Mouse (Mus musculus): ENCODE measurements around the gene Olfr818. TPM values are rescaled to one million over a fixed set of nuclear protein-coding genes. Genes with fewer than 3 reads are reported as not detected.
"Not testable (repeated sequence)": the region's sequence is repeated elsewhere in the genome, so short reads cannot be mapped to it uniquely, and the experiment has no call there.

Gene Olfr818
- polyA plus RNA-seq (2012; ENCODE audit: insufficient read depth, low replicate concordance), result not detected in 2 replicates

- Histone ChIP-seq H3K4me3 (replicated peaks) (no peak within 1 kb of the TSS), H3K36me3 (replicated peaks; ENCODE audit: low read length) (no peaks in the 10 kb centered on the region), H3K27me3 (replicated peaks) (no peaks in the 10 kb centered on the region), H3K4me1 (no peaks in the 10 kb centered on the region), H3K9me3 (no peaks in the 10 kb centered on the region)
- TF ChIP-seq GATA1 (IDR thresholded peaks at IDR 0.05; ENCODE audit: borderline replicate concordance, low read length), result no peak
- no peak for TF ChIP-seq FLI1 (IDR thresholded peaks at IDR 0.05; ENCODE audit: low read length)
These were observed at the start of gene Olfr818 for GRCm38 (mm10) chr10:129949000-129949399. TSS of gene Olfr818 (minus strand) at chr10:129949100.

DNA sequence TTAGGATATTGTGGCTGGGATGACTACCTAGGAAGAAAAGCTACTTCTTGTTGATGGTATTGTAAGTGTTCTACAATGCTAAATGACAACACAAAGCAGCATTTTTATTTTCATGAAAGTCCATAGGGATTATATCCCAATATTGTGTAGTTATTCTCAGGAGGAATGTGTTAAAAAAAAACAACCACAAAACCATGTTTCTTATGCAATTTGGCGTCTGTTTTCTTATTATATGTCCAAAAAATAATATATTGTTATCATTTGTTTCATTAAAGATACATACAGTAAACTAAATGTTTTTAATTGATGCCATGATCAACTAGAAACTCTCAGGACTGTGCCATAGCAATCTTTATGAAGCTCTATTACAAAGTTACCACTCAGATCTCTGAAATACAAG lies 36.1 kb upstream of the Olfr818 start, which contains the start of gene Gm10310:
Gene Gm10310 (minus strand): TSS at position 101 of the 400 bp plus-strand sequence.
- H3K36me3 ChIP-seq (replicated peaks; ENCODE audit: low read length), result not testable (repeated sequence)

DNA sequence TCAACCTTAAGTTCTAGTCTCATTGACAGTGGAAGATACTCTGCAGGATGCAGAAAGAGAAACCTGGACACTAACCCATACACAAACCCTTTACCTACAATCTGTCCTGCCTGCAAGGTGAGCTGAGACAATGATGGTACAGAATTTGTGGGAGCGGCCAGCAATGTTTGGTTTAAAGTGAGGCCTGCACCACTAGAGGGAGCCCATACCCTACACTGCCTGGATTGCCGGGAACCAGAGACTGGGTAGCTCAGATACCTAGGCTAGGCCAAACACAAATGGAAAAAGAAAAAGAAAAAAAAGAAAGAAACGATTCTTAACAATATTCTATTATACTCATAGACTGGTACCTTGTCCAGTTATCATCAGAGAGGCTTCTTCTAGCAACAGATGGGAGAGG lies 33.0 kb upstream of the Olfr818 start:
- not testable (repeated sequence) for H3K27me3 ChIP-seq (replicated peaks); H3K9me3 ChIP-seq; H3K4me1 ChIP-seq; H3K36me3 ChIP-seq (replicated peaks; ENCODE audit: low read length); H3K4me3 ChIP-seq (replicated peaks)

More for the DNA sequence above, 36.1 kb upstream of the Olfr818 start, which contains the start of gene Gm10310:
- not testable (repeated sequence) for H3K27me3 ChIP-seq (replicated peaks); H3K9me3 ChIP-seq; H3K4me3 ChIP-seq (replicated peaks); H3K4me1 ChIP-seq

DNA sequence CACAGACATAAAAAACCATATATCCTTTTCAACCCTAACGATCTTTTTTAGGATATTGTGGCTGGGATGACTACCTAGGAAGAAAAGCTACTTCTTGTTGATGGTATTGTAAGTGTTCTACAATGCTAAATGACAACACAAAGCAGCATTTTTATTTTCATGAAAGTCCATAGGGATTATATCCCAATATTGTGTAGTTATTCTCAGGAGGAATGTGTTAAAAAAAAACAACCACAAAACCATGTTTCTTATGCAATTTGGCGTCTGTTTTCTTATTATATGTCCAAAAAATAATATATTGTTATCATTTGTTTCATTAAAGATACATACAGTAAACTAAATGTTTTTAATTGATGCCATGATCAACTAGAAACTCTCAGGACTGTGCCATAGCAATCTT lies 27.1 kb upstream of the Olfr818 start, which contains the start of gene Olfr247:
Gene Olfr247 (minus strand): TSS at position 101 of the 400 bp plus-strand sequence.
- H3K4me1 ChIP-seq; H3K9me3 ChIP-seq; H3K36me3 ChIP-seq (replicated peaks; ENCODE audit: low read length); H3K27me3 ChIP-seq (replicated peaks); H3K4me3 ChIP-seq (replicated peaks): not testable (repeated sequence)

DNA sequence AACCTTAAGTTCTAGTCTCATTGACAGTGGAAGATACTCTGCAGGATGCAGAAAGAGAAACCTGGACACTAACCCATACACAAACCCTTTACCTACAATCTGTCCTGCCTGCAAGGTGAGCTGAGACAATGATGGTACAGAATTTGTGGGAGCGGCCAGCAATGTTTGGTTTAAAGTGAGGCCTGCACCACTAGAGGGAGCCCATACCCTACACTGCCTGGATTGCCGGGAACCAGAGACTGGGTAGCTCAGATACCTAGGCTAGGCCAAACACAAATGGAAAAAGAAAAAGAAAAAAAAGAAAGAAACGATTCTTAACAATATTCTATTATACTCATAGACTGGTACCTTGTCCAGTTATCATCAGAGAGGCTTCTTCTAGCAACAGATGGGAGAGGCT lies 24.1 kb upstream of the Olfr818 start:
- H3K4me3 ChIP-seq (replicated peaks); H3K9me3 ChIP-seq; H3K4me1 ChIP-seq; H3K27me3 ChIP-seq (replicated peaks); H3K36me3 ChIP-seq (replicated peaks; ENCODE audit: low read length): not testable (repeated sequence)

- H3K4me1 ChIP-seq; H3K9me3 ChIP-seq; H3K36me3 ChIP-seq (replicated peaks; ENCODE audit: low read length); H3K27me3 ChIP-seq (replicated peaks); H3K4me3 ChIP-seq (replicated peaks): not testable (repeated sequence)
These were observed 18.3 kb upstream of the Olfr818 start, which contains the start of gene Olfr819 for GRCm38 (mm10) chr10:129967166-129967565. TSS of gene Olfr819 (minus strand) at chr10:129967266.

DNA sequence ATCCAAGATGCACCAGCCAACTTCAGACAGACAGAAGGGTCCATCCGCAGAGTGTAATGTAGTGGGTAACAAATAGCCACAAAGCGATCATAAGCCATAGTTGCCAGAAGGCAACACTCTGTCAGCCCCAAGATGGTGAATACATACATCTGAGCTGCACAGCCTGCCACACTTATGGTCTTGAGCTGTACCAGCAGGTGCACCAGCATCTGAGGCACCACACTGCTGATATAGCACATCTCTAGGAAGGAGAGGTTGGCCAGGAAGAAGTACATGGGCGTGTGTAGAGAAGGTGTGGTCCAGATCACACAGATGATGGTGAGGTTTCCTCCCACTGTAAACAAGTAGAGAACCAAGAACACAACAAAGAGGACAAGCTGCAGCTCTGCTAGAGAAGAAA lies 17.3 kb upstream of the Olfr818 start:
- not testable (repeated sequence) for H3K36me3 ChIP-seq (replicated peaks; ENCODE audit: low read length); H3K27me3 ChIP-seq (replicated peaks); H3K4me3 ChIP-seq (replicated peaks); H3K9me3 ChIP-seq; H3K4me1 ChIP-seq

GRCm38 (mm10) chr10:129915497-129915896 lies 33.4 kb downstream of the Olfr818 start, which contains the start of gene Olfr816:
TSS of gene Olfr816 (minus strand) at chr10:129915597.
- TF ChIP-seq GATA1 (IDR thresholded peaks at IDR 0.05; ENCODE audit: borderline replicate concordance, low read length) (no peak), FLI1 (IDR thresholded peaks at IDR 0.05; ENCODE audit: low read length) (no peak)
- Histone ChIP-seq H3K36me3 (replicated peaks; ENCODE audit: low read length) (no peaks in the 10 kb centered on the region), H3K4me1 (no peaks in the 10 kb centered on the region), H3K27me3 (replicated peaks) (no peaks in the 10 kb centered on the region), H3K4me3 (replicated peaks) (no peak within 1 kb of the TSS), H3K9me3 (peaks cover 12% of the 10 kb centered on the region; the same call in 1 of the 2 replicates)

DNA sequence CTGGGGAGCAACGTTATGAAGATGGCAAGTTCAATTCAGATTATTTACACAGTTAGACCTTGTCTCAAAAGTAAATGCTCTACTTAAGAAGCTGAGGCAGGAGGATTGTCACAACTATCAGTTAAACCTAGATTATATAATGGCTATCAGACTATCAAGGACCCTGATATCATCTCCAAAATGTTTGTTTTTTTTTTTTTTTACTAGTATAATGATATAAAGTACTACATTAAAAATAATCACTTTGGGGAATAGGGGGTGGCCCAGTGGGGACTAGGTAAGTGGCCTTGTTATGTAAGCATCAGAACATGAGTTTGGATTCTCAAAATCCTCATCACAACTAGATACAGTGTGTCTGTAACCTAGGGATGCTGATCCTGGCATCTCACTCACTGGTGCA lies 43.1 kb downstream of the Olfr818 start, which contains the start of gene Olfr815:
Gene Olfr815 (minus strand): TSS at position 101 of the 400 bp plus-strand sequence.
- not testable (repeated sequence) for H3K4me3 ChIP-seq (replicated peaks); H3K27me3 ChIP-seq (replicated peaks); H3K4me1 ChIP-seq

More for the DNA sequence above, 43.1 kb downstream of the Olfr818 start, which contains the start of gene Olfr815:
- H3K9me3 ChIP-seq; H3K36me3 ChIP-seq (replicated peaks; ENCODE audit: low read length): not testable (repeated sequence)

Other genes with a start within 250 kb of the Olfr818 start
- not detected in 2 replicates for gene Olfr804, start 245.9 kb downstream of the Olfr818 start, polyA plus RNA-seq (2012; ENCODE audit: insufficient read depth, low replicate concordance)
- not detected in 2 replicates for gene Olfr805, start 219.7 kb downstream of the Olfr818 start, polyA plus RNA-seq (2012; ENCODE audit: insufficient read depth, low replicate concordance)
- not detected in 2 replicates for gene Olfr806, start 207.2 kb downstream of the Olfr818 start, polyA plus RNA-seq (2012; ENCODE audit: insufficient read depth, low replicate concordance)
- not detected in 2 replicates for gene Olfr807, start 191.3 kb downstream of the Olfr818 start, polyA plus RNA-seq (2012; ENCODE audit: insufficient read depth, low replicate concordance)
- not detected in 2 replicates for gene Olfr808, start 183.6 kb downstream of the Olfr818 start, polyA plus RNA-seq (2012; ENCODE audit: insufficient read depth, low replicate concordance)
- gene Olfr809, start 174.5 kb downstream of the Olfr818 start, polyA plus RNA-seq (2012; ENCODE audit: insufficient read depth, low replicate concordance), result 0.07 TPM in 1 of 2 replicates, not detected in the other
- not detected in 2 replicates for gene Olfr810, start 154.2 kb downstream of the Olfr818 start, polyA plus RNA-seq (2012; ENCODE audit: insufficient read depth, low replicate concordance)
- not detected in 2 replicates for gene Olfr811, start 144.7 kb downstream of the Olfr818 start, polyA plus RNA-seq (2012; ENCODE audit: insufficient read depth, low replicate concordance)
- not detected in 2 replicates for gene Olfr812, start 103.0 kb downstream of the Olfr818 start, polyA plus RNA-seq (2012; ENCODE audit: insufficient read depth, low replicate concordance)
- not detected in 2 replicates for gene Olfr813, start 93.7 kb downstream of the Olfr818 start, polyA plus RNA-seq (2012; ENCODE audit: insufficient read depth, low replicate concordance)
- 0.03 TPM in 1 of 2 replicates, not detected in the other for gene Olfr814, start 69.2 kb downstream of the Olfr818 start, polyA plus RNA-seq (2012; ENCODE audit: insufficient read depth, low replicate concordance)
- not detected in 2 replicates for gene Olfr815, start 43.2 kb downstream of the Olfr818 start, polyA plus RNA-seq (2012; ENCODE audit: insufficient read depth, low replicate concordance)
- not detected in 2 replicates for gene Olfr816, start 33.5 kb downstream of the Olfr818 start, polyA plus RNA-seq (2012; ENCODE audit: insufficient read depth, low replicate concordance)
- not detected in 2 replicates for gene Olfr819, start 18.2 kb upstream of the Olfr818 start, polyA plus RNA-seq (2012; ENCODE audit: insufficient read depth, low replicate concordance)
- not detected in 2 replicates for gene Olfr247, start 27.0 kb upstream of the Olfr818 start, polyA plus RNA-seq (2012; ENCODE audit: insufficient read depth, low replicate concordance)
- gene Gm10310, start 36.0 kb upstream of the Olfr818 start, polyA plus RNA-seq (2012; ENCODE audit: insufficient read depth, low replicate concordance), result not detected in 2 replicates
- gene Olfr820, start 63.5 kb upstream of the Olfr818 start, polyA plus RNA-seq (2012; ENCODE audit: insufficient read depth, low replicate concordance), result not detected in 2 replicates
- gene Olfr821, start 81.2 kb upstream of the Olfr818 start, polyA plus RNA-seq (2012; ENCODE audit: insufficient read depth, low replicate concordance), result not detected in 2 replicates
- gene Olfr822, start 122.1 kb upstream of the Olfr818 start, polyA plus RNA-seq (2012; ENCODE audit: insufficient read depth, low replicate concordance), result not detected in 2 replicates
- not detected in 2 replicates for gene Olfr823, start 166.3 kb upstream of the Olfr818 start, polyA plus RNA-seq (2012; ENCODE audit: insufficient read depth, low replicate concordance)
- not detected in 2 replicates for gene Olfr824, start 180.9 kb upstream of the Olfr818 start, polyA plus RNA-seq (2012; ENCODE audit: insufficient read depth, low replicate concordance)
- gene Olfr825, start 217.7 kb upstream of the Olfr818 start, polyA plus RNA-seq (2012; ENCODE audit: insufficient read depth, low replicate concordance), result 0.47 TPM in 1 of 2 replicates, not detected in the other
- not detected in 2 replicates for gene Olfr826, start 235.1 kb upstream of the Olfr818 start, polyA plus RNA-seq (2012; ENCODE audit: insufficient read depth, low replicate concordance)

Measured in megakaryocyte, embryonic 14.5 days (primary cell).